Mouse (Mus musculus) testis, adult 2 months (tissue): ENCODE measurements around the gene Nr3c2.

ENCODE experiments used
- CTCF ChIP-seq: fragments of 200-500 bp; IDR thresholded peaks from 2 replicates; pipeline ENCODE4 v1.5.1; 2012; ENCODE audit warnings: low read depth, mild to moderate bottlenecking, inconsistent platforms, low read length, moderate library complexity; ENCODE audit not compliant: control insufficient read depth, insufficient read depth, insufficient replicate concordance
- POLR2A ChIP-seq: fragments of 200-500 bp; IDR thresholded peaks from 2 replicates; pipeline ENCODE4 v1.6.1; 2012; ENCODE audit warnings: low read depth, mild to moderate bottlenecking, inconsistent platforms, low read length, moderate library complexity; ENCODE audit not compliant: control insufficient read depth

GRCm38 (mm10) chr8:76928326-76928725, 29.1 kb downstream of the Nr3c2 start:
- TF ChIP-seq CTCF (no peak), POLR2A (no peak)
